Mouse (Mus musculus) left cerebral cortex, postnatal 4 days (tissue): ENCODE measurements around the gene Kif6. TPM values are rescaled to one million over a fixed set of nuclear protein-coding genes. Genes with fewer than 3 reads are reported as not detected.

Experiments used
- DNase-seq: peaks from one replicate; pipeline ENCODE4 v3.0.0-alpha.2; 2022
- intact Hi-C: fragments of 180-260 bp; cut with DNase I; formaldehyde crosslinking; loops from one replicate; pipeline ENCODE4 v1.15.1; 2025
- total RNA-seq, 2 experiments: library from RNA; stranded (reverse); gene quantifications; 2 replicates each; pipeline ENCODE4 v1.2.3; 2021

Kif6 gene
- total RNA-seq: 1 to 10 TPM; 1.6 to 2.3 TPM

DNA sequence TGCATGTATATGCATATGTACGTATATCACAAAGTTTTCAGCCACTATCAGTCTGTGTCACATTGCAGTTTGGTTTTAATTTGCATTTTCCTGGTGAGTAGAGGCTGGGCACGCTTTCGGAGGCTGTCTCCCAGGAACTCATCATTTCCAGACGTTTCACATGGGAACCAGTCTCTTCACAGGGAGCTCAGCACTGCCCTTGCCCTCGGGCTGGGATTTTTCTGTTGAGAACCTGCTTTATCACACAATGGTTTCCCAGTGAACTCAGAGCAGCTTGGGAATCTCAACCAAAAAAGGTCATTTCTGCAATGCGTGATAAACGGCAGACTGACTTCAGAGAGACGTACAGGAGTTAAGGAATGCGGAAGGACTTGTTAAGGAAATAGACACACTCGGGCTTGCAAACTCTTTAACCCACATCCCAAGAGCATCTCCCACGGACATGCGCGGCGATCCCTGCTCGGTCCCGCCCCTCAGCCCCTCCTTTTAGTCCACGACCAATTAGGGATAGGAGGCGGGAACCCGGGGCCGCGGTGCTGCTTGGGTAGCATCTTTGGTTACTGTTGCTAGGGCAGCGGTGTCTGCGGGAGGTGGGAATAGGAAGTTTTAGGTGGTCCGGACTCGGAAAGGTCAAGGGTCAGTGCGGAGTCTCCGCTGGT lies at the start of gene Kif6:
Gene Kif6 (plus strand): TSS at position 560 of the 659 bp plus-strand sequence.
- intact Hi-C loops: no loop called here
- DNase-seq: peak; percentile 86

DNA sequence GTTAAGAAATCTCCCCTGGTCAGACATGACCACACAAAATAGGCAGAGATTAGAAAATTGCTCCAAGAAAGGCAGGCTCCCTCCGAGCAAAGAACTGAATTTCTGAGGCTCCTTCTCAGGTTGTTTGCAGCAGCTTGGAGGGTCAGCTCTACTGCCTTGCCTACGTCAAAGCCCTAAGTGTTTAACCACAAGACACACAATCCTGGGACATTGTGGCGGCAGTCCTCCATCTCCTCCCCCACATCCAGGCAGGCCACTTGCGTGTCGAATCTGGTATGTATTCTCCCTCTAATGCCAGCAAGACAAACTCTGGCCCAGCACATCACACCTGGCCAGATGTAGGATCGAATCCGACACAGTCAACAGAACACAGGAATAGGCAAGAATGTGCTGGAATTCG lies 46.2 kb upstream of the Kif6 start:
- DNase-seq: no peak
- intact Hi-C loops: no loop called here

DNA sequence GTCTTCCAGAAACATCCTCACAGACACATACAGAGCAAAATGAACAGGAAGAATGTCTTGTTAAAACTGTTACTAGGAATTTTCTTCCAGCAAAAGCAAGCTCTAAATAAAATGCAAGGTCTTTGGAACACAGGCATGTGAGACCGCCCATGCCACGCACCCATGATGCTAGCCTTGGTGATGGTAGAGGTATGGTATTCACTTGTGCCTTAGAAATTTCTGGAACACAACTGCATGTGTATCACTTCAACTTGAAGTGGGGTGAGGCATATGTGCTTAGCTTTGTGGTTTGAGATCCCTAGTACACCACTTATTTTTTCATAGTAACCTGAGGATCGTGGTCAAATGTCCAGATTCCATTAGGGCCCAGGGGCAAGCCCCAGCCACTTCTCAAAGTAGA lies 37.6 kb upstream of the Kif6 start:
- no peak for DNase-seq
- intact Hi-C loops: no loop called here

DNA sequence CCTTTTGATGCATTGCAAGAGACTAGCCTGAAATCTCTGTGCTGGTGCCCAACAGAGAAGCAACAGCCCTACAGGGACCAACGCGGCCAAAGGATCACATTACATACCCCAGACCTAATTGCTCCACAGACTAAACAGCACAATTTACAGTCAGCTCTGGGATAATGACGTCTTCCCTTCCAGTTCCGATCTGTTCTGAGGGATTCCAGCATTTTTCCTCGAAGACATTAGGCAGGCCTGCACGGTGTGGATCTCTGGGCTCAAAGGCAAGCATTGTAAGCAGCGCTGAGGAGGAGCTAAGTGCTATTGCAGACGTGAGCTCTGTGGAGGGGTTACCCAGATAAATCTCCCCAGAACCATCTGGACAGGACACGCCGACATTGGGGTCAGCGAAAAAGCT lies 32.5 kb upstream of the Kif6 start:
- DNase-seq: no peak
- intact Hi-C loops: no loop called here

DNA sequence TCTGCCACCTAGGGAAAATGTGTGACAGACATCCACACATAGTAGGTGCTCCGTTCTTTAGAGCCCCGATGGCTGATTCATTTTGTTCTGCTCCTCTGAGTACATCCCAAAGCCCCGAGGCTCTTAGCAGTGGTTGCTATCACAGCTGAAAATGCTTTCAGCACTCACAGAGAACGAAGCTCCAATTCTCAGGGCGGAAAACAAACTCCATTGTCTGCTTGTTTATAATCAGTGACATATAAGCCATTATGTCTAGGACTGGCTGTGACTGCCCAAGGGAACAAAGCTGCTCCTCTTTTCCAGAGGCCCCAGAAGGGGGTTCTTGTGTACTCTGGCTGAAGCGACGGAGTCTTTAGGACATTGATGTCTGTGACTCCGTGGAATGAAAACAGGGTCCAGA lies 24.9 kb upstream of the Kif6 start:
- no peak for DNase-seq

DNA sequence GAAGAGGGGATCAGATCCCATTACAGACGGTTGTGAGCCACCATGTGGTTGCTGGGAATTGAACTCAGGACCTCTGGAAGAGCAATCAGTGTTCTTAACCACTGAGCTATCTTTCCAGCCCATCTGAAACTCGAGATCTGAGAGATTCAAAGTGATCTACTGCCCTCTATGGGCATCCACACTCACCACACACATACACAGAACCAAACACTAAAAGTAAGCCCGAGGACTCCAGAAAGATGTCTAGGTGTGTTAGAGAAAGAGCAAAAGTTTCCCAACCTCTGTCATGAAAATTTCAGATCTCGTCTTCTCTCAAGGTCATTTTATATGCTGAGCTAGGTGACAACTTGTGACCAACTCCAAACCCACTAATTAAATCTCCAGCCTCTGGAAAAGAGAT lies 9.5 kb upstream of the Kif6 start:
- DNase-seq: no peak
- intact Hi-C loops: no loop called here

More for the DNA sequence above, 24.9 kb upstream of the Kif6 start:
- intact Hi-C loops: no loop called here

DNA sequence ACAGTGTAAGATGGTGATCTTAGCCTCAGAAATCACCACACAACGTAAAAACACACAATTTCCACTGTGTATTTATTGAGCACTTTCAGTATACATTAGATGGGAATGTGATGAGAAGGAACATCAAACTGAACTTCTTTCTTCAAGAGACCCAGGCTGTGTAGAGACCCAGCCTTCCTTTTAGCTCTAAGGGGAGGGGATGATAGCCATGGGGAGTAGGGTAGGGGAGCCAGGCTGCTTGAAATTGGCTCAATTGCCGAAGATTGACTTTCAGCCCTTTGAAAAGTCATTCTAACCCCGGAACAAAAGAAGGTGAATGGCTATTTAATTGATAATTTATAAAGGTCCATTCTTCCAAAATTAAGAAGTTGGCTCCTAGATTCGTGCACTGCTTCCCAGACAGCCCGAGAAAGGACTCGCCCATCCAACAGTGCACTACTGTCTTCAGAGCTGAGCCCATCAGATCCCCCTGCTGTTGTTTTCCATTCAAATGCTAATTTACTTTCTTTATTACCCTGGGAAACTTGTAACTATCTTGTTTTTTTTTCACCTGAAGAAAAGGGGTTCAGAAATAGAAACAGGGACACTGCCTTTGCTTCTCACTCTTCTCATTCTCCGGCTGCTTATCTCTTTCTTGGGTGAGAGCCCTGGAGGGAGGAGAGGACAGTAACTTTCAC lies 7.4 kb upstream of the Kif6 start:
- no peak for DNase-seq
- intact Hi-C loops: no loop called here

DNA sequence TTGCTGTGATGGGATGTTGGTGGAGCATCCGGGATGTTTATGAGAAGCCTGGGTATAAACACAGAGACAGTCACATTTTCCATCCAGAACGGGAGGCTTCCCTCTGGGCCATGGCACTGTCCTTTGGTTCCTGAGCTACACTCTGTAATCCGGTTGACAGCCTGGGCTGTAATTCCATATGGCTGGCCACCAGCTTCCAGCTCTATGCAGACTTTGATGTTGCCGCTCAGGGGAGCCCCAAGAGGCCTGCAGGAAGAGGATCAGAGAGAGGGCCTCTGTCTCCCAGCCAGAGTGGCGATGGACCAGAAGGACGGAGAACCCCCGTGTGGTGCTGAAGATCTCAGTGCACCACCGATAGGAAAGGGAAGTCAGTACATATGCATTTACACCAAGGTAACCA lies 4.6 kb upstream of the Kif6 start:
- intact Hi-C loops: no loop called here
- peak; percentile 43 for DNase-seq

DNA sequence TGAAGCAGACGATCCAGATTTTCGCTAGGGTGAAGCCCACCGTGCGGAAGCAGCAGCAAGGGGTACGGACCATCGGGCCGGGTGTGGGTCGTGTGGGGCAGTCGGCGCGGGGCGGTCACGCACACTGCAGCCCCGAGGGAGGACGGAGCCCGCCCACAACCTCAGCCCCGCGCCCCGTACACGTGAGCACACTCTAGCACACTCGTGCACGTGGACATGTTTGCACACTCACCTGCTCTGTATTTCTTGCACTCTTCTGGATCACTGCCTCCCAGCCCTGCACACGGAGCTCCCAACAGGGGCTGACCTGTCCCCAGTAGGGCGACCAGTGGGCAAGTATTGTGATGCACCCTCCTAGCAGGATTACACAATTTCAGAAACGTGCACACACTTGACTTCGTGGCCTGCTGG lies 310 bp downstream of the Kif6 start:
- intact Hi-C loops: no loop called here

DNA sequence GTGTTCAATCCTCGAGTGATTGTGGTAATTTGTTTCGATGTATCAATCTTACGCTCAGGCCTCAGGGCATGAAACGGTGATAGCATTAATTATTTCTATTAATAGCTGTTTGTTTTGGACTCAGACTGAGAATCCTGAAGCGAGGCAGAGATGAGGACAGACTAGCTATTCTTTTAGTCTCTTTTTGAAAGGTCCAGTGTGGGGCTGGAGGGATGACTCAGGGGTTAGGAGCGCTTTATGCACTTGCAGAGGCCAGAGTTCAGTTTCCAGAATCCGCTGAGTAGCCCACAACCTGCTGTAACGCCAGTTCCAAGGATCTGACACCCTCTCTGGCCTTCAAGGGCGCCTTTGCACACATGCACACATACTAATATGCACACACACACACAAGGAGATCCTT lies 9.6 kb downstream of the Kif6 start:
- intact Hi-C loops: no loop called here
- DNase-seq: no peak

More for the DNA sequence above, 310 bp downstream of the Kif6 start:
- DNase-seq: no peak

DNA sequence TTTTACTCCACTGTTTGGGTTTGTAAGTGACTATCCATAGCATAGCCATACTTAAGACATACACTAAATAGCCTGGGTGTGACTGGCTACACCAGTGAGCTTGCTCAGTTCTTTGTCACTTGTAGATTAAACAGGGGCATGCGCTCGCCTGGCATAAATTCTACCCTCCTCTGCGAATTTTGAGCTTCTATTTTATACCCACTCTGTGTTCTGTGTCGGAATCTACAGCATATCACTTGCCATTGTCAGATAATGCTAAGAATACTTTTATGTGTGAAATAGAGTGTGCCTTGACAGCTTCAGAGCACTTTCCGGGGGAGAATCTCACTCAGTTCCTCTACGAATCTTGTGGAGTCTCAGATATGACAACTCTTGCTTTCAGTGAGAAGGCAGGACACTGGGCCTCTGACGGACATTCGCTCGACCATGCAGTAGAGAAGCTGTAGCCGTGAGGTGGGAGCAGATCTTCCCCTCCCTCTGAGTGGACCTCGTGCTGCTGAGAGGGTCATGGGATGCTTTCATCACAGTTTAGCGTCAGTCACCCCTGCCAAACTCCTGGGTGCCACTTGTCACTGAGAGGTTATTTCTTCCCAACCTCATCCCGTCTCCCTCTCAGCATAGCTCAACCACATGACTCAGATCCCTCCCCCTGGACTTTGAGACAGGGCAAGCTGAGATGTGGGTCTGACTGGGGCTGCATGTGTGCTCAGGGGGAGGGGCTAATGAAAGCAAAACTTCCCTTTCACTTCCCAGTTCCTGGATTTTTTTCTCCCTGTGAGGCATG lies 12.3 kb downstream of the Kif6 start:
- intact Hi-C loops: no loop called here
- DNase-seq: no peak

DNA sequence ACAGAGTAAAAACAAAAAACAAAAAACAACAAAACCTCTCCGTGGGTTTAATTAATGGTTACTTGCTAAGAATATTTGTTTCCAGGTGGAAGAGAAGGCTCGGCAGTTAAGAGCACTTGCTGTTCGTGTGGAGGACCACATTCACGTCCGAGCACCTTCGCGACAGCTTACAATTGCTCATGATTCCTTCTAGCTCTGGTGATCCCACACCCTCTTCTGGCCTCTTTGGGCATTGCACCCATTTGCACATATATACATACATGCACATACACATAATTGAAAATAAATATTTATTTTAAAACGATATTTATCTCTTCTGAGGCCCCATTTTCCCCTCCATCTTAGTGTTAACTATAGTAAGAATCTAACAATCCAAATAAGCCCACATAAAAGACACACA lies 13.9 kb downstream of the Kif6 start:
- intact Hi-C loops: no loop called here

DNA sequence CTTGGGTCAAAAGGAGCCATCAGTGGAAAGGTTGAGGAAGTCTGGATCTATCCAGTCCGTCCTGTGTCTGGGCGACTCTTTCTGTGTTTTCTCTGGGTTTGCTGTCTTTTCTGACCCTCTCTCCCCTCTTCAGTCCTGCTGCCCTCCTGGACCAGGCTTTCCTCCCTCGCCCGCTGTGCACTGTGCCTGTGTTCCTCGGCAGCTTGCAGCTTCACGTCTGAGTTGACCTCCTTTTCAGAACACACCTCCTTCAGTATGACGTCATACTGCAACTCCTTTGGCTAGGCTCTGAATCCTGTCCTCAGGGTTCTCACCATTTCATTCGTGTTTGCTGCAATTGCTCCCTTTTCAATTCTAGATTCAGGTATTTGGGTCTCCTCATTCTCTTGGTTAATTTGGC lies 18.1 kb downstream of the Kif6 start:
- intact Hi-C loops: no loop called here
- peak; percentile 25 for DNase-seq

More for the DNA sequence above, 13.9 kb downstream of the Kif6 start:
- no peak for DNase-seq

DNA sequence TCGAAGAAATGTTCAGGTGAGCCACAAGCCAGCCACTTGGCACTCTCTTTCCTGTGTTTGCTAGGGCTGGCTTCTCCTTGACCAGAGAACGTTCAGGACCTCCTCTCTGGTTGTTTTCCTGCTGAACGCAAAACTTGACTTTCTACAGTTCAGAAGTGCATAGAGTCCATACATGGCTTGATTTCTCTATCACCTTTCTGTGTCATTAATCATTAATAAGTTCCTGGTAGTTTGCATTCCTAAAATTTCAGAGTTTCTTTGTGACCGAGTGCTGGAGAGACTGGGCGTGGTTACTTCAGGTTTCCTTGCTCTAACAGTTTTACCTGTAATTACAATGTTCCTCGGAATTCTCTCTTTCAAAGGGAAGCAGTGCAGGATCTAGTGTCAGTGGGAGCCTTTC lies 27.0 kb downstream of the Kif6 start:
- intact Hi-C loops: no loop called here

DNA sequence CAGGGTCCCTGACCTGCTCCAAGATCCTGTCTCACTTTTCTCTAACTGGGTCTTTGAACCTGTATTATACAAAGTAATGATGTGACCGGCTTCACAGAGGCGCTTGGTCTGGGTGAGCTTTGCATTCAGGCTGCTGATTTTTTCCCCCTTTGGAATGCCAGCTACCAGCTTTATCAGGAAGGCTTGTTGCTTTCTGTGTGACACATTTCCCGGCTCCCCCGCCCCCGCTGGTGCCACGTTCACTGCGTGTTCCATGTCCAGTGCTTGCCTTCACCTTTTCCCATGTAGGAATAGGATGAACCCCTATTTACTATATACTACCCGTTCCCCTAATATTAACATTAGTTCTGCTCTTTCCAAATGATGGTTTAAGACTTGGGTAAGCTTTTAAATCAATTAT lies 27.4 kb downstream of the Kif6 start:
- DNase-seq: no peak
- intact Hi-C loops: no loop called here

More for the DNA sequence above, 27.0 kb downstream of the Kif6 start:
- no peak for DNase-seq

DNA sequence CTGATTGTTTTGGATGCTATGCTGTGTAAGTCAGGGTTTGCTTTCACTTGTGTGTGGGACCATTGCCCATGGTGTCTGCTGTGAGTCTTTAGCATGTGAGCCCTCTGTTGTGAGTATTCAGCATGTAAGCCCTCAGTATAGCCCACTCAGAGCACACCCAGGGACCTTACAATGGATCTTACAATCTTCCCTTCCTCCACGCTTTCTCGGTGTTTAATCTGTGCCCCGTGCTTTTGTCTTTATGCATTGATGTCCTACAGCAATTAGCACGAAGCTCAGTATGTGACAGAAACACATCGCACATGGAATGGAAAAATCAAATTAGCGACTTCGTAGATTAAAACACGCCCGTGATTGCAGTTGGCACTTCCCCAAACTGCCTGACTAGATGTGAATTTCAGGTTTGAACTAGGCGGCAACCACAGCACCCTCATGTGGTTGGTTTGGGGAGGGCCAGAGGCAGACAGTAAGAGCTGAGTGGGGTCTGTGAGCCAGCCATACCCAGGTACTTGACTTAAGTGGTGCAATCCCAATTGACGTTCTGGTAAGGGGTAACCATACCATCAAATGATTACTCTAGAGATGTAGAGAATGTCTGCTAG lies 28.1 kb downstream of the Kif6 start:
- intact Hi-C loops: no loop called here
- peak; percentile 36 for DNase-seq

DNA sequence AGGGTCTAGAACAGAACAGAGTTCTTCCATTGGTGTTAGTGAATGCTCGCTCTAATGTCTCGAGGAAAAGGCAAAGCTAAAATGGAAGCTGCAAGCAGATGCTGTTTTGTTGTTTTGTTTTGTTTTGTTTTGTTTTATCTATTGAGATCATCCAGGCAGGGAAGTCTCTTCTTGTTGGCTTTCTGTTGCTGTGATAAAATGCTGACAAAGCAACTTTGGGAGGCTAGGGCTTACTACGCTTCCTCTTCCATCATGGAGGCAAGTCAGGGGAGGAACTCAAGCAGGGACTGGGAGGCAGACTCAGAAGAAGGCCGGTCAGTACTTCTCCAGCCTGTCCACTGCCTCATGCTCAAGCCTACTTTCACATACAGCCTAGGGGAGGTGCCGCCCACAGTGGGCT lies 31.3 kb downstream of the Kif6 start:
- no peak for DNase-seq
- intact Hi-C loops: no loop called here

DNA sequence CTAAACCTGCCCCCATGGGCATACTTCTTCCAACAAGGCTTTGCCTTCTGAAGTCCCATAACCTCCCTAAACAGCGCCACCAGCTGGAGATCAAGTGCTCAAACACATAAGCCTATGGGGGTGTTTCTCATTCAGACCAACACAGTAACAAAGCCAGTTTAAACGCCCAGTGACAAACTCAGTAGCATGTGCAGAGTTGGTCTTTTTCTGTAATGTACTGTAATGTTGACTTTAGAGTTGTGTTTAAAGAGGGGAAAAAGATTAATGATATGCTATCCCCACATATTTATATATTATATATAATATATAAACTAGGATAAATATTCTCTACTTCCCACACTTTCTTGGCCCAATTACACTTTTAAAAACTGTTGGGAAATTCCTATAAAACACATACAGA lies 34.0 kb downstream of the Kif6 start:
- intact Hi-C loops: no loop called here
- no peak for DNase-seq

DNA sequence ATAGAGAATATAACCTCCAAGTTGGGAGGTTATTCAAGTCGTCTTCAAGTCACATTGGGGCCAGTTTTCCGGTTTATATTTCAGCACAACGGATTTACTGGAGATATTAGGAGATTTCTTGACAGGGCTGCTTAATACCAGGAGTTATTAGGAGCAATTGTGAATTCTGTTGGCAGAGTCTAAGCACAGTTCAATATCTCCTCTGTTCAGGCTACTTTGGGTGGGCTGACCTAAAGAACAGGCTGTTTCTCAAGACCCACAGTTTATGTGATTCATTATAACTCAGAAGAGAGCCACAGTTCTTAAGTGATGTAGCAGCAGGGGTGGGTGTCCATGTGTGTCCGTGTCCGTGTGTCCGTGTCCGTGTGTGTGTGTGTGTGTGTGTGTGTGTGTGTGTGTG lies 34.5 kb downstream of the Kif6 start:
- intact Hi-C loops: no loop called here
- no peak for DNase-seq

DNA sequence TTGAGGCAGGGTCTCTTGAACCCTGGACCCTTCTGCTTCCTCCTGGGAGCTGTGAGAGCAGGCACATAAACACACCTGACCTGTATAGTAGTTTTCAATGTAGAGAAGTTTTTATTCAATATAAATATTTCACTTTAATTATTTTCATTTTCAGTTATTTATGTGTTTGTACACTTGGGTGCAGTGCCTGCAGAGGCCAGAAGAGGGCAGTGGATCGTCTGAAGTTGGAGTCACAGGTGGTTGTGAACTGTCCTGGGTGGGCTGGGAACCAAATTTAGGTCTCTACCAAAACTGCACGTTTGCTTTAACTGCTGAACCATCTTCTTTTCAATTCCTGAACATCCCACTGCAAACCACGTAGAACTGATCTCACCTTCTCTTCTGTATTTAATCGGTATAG lies 35.4 kb downstream of the Kif6 start:
- intact Hi-C loops: no loop called here
- DNase-seq: no peak

DNA sequence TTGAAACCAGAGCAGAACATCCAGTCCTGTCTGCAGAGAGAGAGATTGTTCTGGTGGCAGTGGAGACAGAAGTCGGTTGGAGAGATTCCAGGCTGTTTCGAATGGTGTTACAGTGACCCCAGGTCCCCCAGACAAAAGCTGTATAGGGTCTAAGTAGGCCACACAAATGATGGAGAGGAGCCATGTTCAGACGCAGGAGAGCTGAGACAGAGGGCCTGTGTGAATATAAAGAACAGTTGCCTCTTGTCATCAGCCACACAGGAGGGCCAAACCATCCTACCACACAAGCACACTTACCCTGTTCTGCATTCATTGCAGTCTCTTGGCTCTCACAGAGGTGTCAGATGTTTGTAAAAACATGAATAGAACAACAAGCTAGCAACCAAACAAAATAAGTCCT lies 37.4 kb downstream of the Kif6 start:
- no peak for DNase-seq
- intact Hi-C loops: no loop called here

DNA sequence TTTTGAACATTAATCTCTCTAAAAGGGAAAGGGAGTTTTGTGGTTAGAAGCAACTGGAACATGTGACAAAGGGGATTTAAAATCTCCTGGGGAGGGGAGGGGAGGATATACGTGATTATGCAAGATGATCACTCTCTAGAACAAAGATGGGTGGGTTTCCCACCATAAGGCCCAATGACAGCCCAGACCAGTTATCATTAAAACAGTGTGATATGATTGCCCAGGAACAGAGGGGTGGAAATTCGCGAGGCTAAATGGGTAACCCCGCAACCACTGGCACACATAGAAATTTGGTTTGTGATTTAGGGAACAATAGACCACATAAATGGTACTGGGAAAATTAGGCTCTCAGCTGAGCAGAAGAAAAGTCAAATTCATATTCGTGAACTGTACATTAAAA lies 37.9 kb downstream of the Kif6 start:
- no peak for DNase-seq
- intact Hi-C loops: no loop called here
